Mouse (Mus musculus): Measurements from ENCODE around the gene Thy1.

Gene Thy1

DNA sequence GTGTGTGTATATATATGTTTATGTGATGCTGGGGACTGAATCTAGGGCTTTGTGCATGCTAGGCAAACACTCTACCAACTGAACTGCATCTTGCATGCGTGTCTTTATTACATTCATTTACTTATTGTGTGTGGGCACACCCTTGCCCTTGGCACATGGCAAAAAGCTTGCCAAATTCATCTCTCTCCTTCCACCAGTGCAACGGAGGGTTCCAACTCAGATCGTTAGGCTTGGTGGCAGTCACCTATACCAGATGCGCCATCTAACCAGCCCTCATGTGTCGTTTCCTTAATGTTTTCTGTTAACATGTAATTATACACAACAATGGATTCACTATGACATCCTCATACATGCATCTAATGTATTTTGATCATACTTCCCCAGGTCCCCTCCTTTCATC lies 39.1 kb downstream of the Thy1 start:
- no peak for DNase-seq (ENCODE audit: extremely low spot score, low spot score)

DNA sequence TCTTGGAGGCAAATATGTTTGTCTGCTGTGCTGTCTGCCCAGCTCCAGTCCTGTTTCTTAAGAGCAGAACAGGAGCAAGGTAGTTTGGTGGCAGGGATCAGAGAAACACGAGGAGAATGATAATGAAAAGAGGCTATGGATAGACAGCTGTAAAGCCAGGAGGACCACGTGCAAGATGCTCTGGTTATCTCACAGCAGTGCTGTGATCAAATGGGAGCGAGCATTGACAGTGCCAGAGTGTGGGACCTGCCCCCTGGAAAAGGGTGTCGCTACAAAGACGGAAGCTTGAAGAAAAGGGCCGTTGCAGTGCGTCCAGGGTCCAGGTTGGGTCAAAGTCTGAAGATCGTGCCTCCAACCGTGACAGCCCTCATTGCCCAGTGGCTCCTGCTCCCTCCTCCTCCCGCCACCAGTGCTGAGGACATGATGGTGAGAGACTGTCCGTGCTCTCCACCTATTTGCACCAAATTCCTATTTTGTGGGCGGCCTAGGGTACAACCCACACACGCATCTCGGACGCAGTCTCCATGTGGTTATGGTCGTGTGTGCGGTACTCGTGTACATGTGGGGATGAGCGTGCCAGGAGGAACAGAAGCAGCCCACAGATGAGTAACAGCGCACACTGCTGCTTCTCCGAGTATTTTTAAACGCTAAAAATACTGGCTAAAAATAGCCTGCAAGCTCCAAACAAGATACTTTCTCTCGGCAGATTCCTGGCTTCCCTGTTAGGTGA lies 40.4 kb downstream of the Thy1 start:
- DNase-seq (ENCODE audit: extremely low spot score, low spot score) = no peak

DNA sequence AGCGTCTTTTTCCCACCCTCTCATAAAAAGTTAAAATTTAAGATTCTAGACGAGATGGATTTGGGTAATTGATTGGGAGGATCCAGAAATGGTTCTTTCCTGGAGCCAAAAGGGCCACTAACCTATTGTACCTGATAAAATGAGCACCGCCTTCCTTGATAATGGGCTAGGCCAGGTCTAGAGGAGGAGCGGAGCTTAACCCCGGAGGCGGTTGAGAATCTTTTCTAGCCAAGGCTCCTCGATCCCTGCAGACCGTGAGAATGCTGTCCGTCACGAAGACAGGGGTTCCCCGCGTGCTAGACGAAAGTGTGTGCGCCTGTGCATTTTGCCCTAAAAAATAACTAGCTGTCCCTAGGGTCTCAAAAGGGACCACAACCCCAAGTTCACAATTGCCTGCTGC lies 41.1 kb downstream of the Thy1 start:
- DNase-seq (ENCODE audit: extremely low spot score, low spot score) = no peak

DNA sequence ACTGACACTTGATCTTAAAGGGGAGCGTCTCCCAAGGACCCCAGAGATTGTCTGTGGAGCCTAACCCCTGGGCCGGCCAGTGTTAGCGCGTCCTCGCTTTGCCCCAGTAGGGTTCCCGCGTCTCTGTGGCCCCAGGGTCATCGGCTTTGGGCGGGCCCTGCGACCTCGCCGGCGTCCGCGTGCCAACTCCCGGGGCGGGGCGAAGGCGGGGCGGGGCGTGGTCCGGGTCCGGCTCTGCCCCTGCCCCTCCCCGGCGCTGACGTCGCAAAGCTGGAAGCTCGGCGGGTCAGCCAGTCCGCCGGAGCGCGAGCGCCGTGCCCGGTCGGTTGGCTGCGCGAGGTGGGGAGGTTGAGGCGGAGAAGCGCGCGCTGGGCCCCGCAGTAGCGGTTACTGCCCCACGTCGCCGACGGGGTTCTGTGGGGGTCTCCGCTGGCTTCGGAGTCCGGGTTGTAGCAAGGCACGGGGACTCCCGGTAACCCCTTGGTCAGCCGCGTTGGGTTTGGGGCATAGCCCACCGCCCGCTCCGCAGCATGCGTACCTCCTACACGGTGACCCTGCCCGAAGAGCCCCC lies 41.6 kb downstream of the Thy1 start:
- DNase-seq (ENCODE audit: extremely low spot score, low spot score) = peak; percentile 94

DNA sequence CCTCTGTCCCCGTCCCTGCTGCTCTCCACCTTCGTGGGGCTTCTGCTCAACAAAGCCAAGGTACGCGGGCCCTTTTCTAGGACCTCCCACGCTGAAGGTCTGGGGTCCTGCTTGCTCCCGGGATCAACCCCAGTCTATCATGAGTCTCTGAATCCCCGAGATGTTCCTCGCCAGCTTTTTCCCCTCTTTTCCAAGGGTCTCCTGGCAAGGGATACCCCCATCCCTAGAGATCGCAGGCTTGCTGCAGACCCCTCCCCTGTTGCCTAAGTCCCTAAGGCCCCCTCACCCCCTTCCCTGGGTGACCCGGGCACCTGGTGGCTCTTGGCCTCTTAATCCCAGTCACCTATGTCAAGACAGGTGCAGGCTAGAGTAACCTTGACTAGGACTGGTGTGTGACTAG lies 42.1 kb downstream of the Thy1 start:
- DNase-seq (ENCODE audit: extremely low spot score, low spot score) = no peak

DNA sequence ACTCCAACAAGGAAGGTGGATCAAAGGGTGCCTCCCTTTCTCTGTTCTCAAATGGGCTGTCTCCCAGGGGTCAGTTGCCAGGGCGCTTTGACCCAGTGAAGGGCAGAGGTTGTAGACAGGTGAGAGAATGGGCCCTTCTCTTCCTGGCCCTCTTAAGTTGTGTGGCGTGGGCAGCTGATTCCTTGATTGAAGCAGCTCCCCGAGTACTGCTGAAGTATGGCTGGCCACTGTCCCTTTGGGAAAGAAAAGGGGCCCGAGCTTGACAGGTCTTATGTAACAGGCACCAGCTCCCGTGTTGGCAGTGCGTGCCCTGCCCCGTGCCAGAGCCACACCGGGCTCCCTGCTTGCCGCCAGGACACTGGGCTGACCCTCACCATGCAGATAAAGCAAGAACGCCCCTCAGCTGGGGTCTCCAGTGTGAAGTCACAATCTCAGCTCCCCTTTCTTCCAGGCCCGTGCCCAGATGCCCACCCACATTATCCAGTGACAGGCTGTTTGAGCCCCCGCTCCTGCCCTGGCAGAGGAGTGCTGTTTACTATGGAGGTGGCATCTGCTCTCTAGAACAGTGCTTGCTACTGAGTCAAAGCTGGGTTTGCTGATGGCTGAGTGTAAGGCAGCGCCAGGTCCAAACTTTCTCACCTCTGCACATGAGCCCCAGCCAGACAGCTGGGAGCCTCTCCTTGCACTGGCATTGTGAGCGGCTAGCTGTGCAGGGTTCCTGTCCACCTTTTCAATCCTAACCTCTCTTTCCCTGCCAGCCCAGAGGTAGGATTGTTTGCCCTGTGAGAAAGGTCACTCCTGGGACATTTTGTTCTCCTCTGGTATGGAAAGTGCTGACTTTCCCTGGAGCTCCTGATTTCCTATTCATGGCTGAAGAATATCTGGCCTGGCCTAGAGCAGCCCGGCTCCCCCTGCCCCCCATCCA lies 42.8 kb downstream of the Thy1 start:
- DNase-seq (ENCODE audit: extremely low spot score, low spot score) = no peak

DNA sequence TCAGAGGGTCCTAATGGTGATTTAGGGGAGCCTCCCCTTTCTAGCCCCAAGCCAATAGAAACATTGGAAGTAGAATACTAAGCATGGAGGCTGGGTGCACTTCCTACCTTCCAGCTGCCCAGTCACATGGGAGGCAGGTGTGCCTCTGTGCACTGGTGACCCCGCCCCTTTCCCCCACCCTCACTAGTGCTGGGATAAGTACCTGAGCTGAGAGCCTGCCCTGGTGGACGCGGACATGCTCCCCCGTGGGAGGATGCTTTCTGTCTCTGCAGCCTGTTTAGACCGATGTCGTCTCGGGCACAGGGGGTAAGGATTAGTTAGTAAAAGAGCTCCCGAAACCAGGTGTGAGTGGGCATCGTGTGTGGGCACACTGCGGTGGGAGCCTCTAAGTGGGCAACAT lies 43.8 kb downstream of the Thy1 start:
- no peak for DNase-seq (ENCODE audit: extremely low spot score, low spot score)

DNA sequence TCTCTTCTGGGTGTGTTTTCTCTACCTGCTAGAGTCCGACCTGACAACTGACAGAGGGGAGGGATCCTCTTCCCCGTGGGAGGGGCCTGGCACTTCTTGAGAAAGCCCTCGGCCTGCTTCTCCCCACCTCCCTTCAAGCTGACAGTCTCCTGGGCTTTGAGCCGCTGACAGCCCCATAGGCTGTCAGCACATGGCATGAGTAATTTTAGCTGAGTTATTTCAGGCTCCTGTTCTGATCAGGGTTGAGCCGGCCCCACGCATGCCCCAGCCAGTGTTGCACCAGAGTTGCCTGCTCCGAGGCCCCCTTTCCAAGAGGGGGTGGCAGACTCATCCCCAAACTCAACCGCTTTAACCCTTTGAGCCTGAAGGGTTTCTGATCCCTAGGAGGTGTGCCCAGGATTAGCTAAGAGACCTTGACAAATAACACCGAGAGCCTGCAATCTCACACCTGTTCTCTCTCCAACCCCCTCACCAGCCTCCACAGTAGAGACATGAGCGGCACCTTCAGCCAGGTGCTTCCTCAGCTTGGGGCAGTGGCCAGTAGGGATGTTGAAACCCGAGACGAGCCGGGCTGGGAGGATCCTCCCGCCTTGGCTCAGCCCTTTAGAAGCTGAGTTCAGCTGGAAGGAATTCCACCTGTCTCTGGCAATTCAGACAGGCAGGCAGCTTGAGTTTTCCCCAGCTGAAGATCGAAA lies 44.7 kb downstream of the Thy1 start:
- no peak for DNase-seq (ENCODE audit: extremely low spot score, low spot score)

DNA sequence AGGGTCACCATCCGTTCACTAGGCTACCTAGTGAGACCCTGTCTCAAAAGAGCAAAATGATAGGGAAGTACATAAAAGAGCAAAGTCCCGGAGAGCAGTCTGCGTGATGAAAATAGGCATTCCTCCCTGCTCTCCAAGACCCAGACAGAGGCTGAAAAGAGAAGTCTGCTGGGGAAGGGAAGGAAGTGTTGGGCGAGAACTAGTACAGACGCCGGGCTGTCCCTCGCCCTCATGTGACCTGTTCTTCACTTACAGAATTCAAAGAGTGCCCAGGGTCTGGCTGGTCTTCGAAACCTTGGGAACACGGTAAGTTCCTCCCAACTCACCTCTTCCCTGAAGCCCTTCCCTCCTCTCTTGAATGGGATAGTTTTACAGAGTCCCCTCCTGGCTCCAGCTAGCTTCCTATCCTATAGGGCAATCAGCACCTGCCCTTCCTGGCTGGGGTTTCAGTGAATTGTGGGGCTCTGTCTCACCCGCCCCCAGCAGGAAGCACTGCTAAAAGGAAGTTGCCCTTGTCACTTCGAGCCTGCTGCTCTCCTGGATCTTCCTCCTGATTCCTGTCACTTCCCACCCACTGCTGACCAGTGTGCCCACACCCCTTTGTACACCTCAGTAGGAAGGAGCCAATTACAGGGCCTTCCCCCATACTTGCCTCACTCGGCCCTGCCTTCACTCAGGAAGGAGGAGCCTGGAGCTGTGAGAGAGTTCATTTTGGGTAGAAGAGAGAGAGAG lies 45.9 kb downstream of the Thy1 start:
- DNase-seq (ENCODE audit: extremely low spot score, low spot score) = no peak

DNA sequence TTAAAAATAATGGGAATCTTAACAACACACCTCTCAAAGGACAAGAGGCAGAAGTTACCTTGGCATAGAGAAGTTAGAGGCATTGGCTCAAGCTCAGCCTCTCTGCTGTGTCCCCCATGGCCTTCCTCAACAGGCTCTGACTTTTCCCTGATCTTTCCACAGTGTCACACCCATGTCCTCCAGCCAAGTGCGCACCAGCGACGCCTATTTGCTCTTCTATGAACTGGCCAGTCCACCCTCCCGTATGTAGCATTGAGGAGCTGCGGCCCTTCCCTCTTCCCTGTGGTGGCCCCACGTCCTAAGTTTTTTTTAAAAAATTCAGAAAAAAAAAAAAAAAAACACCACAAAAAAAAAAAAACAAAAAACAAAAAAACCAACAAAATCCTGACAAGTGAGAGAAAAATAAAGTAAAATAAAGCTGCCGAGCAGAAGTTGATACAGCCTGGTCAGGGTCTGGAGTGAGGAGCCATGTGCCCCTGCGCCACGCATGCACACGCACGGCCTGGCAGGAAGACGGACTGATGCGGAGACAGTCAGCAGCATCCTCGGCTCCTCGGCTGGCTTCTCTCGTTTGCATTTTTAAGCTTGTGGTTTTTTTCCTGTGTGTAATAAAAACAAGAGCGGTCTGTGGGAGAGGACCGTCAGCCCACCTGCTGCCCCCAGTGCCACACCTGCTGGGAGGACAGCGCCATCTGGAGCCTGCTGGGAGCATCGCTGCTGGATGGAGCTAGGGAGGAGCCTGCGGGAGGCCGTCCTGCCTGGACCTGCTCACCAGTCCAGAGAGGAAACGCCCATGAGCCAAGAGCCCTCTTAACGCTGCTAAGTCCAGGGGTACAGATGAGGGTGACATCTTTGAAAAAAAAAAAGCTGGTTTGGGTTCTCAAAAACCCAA lies 50.7 kb downstream of the Thy1 start:
- peak; percentile 72 for DNase-seq (ENCODE audit: extremely low spot score, low spot score)

DNA sequence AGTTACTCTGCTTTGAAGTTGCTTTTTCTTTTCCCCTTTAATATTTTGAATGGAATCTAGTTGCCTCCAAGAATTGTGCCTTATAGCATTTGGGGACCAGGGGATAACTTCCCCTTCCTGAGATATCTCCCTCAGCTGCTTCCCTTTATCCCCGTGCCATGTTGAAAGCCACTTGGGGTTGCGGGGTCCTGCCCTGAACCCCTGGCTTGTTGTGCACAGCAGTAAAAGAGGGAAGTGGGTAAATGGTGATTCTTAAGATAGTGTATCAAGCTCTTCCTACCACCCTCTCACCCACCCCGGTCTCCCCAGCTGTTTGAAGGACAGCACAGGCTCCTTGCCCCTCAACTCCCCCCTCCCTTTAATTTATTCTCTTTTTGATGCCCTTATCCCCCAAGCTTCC lies 51.6 kb downstream of the Thy1 start:
- no peak for DNase-seq (ENCODE audit: extremely low spot score, low spot score)

DNA sequence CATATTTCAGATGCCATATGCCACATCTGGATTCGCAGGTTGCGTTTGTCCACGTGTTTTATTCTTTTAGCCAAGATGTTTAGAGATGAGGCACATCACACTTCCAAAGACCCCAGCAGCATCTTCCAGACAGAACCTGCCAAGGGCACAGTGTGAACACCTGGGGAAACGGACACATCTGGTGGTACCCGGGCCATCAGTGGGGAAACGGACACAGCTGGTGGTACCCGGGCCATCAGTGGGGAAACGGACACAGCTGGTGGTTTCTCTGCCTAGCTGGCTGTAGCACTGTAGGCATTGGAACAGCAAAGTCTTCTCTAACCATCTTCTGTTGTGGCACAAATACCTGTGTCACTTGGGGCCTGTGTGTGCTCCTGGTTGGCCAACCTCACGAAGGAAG lies 52.6 kb downstream of the Thy1 start:
- DNase-seq (ENCODE audit: extremely low spot score, low spot score) = no peak

DNA sequence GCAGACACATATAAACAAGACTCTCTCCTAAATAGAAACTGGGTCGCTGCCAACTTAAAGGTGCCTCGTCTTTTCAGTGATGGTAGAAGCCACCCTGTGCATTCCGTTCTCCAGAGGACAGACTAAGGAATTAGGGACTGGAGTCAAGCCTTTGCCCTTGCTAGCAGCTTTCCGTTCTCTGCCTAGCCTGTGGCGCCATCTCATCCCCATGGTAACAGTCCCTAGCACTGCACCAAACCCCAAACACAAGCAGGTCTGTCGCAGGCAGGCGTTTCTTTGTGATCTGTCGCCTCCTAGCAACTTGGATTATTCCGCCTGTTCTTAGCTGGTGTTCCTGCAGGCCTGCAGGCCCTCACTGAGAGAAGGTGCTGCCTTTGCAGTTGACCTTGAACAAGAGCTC lies 53.4 kb downstream of the Thy1 start:
- DNase-seq (ENCODE audit: extremely low spot score, low spot score) = no peak

Data from neural tube, embryonic 10.5 days (tissue).